In genomic region chr7:116607628-116608225, GRCm38 (mm10) we compare ENCODE assay signal across 8 mouse cellular contexts.
DNase-seq lines count a peak whose midpoint lies in the region; ATAC-seq and TF ChIP-seq lines count a peak whose summit lies in the region.

No protein-coding gene starts in this region.

- no peak overlapping the region for H3K27ac ChIP-seq in layer of hippocampus, adult 2 months
- H3K27ac ChIP-seq in embryonic facial prominence, embryonic 15.5 days (replicated peaks): no peak overlapping the region
- no peak overlapping the region for H3K27ac ChIP-seq in intestine, embryonic 14.5 days (ENCODE audit: low read depth)
- no peak overlapping the region for H3K27ac ChIP-seq in midbrain, embryonic 13.5 days

- no peak for TF ChIP-seq CTCF in layer of hippocampus, adult 2 months (conservative IDR thresholded peaks at IDR 0.05)

- H3K4me3 ChIP-seq in layer of hippocampus, adult 2 months: peak overlapping the region; percentile 35
- H3K4me3 ChIP-seq in embryonic facial prominence, embryonic 15.5 days (replicated peaks): peak overlapping the region; percentile 32
- H3K4me3 ChIP-seq in intestine, embryonic 14.5 days (ENCODE audit: low read depth, low read length): peak overlapping the region; percentile 22
- H3K4me3 ChIP-seq in midbrain, embryonic 13.5 days (replicated peaks): peak overlapping the region; percentile 27

- no peaks in the 10 kb centered on the region for H3K36me3 ChIP-seq in embryonic facial prominence, embryonic 15.5 days
- H3K36me3 ChIP-seq in intestine, embryonic 14.5 days (ENCODE audit: control insufficient read depth, insufficient read depth, low read length): no peaks in the 10 kb centered on the region
- no peaks in the 10 kb centered on the region for H3K36me3 ChIP-seq in midbrain, embryonic 13.5 days

- peak; percentile 56; the same call in 1 of the 2 replicates for ATAC-seq in embryonic facial prominence, embryonic 15.5 days (ENCODE audit: insufficient number of reproducible peaks, low FRiP score, low TSS enrichment, low read depth)
- peak; percentile 30; the same call in 1 of the 2 replicates for ATAC-seq in intestine, embryonic 14.5 days (replicated peaks; ENCODE audit: low FRiP score, low TSS enrichment, low read depth)
- ATAC-seq in midbrain, embryonic 13.5 days: no peak
- ATAC-seq in monocyte, adult 5-6 weeks (replicated peaks; ENCODE audit: insufficient number of reproducible peaks, low FRiP score, low TSS enrichment, poor library complexity, severe bottlenecking): no peak

- peak in 1 of 2 experiments; percentile 20 for DNase-seq in layer of hippocampus, adult 2 months (ENCODE audit: low spot score in 2 of 2)
- no peak for DNase-seq in layer of hippocampus, adult 9-10 months (ENCODE audit: low spot score)
- no peak for DNase-seq in intestine, embryonic 14.5 days (ENCODE audit: low spot score)
- DNase-seq in left cerebral cortex, adult 9 months (ENCODE audit: low spot score in 2 of 2): no peak
- DNase-seq in cerebellum, adult 9-10 months: no peak

- 4% methylated on average over 15 of the region's 15 CpGs for WGBS in embryonic facial prominence, embryonic 15.5 days
- 6% methylated on average over 15 of the region's 15 CpGs for WGBS in intestine, embryonic 14.5 days
- 9% methylated on average over 15 of the region's 15 CpGs for WGBS in midbrain, embryonic 13.5 days

- H3K9me3 ChIP-seq in embryonic facial prominence, embryonic 15.5 days (replicated peaks): no peaks in the 10 kb centered on the region
- H3K9me3 ChIP-seq in intestine, embryonic 14.5 days (ENCODE audit: control insufficient read depth, low read length): no peaks in the 10 kb centered on the region
- no peaks in the 10 kb centered on the region for H3K9me3 ChIP-seq in midbrain, embryonic 13.5 days

- peak overlapping the region; percentile 58 for H3K4me2 ChIP-seq in embryonic facial prominence, embryonic 15.5 days (replicated peaks)
- H3K4me2 ChIP-seq in intestine, embryonic 14.5 days (ENCODE audit: low read length): peak overlapping the region; percentile 60
- peak overlapping the region; percentile 55 for H3K4me2 ChIP-seq in midbrain, embryonic 13.5 days (replicated peaks)

- H3K27me3 ChIP-seq in embryonic facial prominence, embryonic 15.5 days: no peaks in the 10 kb centered on the region
- H3K27me3 ChIP-seq in intestine, embryonic 14.5 days (replicated peaks; ENCODE audit: control insufficient read depth, insufficient read depth, low read length): no peaks in the 10 kb centered on the region
- H3K27me3 ChIP-seq in midbrain, embryonic 13.5 days: no peaks in the 10 kb centered on the region; the same call in 1 of the 2 replicates

- 0 out of 2 replicates have a peak overlapping the region, but pooled peaks have one; percentile 4 for H3K9ac ChIP-seq in embryonic facial prominence, embryonic 15.5 days
- H3K9ac ChIP-seq in intestine, embryonic 14.5 days (ENCODE audit: low read length): no peak overlapping the region
- 0 out of 2 replicates have a peak overlapping the region, but pooled peaks have one; percentile 21 for H3K9ac ChIP-seq in midbrain, embryonic 13.5 days (replicated peaks)

- peaks cover 6% of the 10 kb centered on the region for H3K4me1 ChIP-seq in embryonic facial prominence, embryonic 15.5 days
- H3K4me1 ChIP-seq in intestine, embryonic 14.5 days (replicated peaks; ENCODE audit: control insufficient read depth, insufficient read depth, low read length): 0 out of 2 replicates have a peak, but pooled peaks cover 3% of the 10 kb centered on the region
- H3K4me1 ChIP-seq in midbrain, embryonic 13.5 days (replicated peaks): peaks cover 8% of the 10 kb centered on the region; the same call in 1 of the 2 replicates

Comparison
In these comparisons a context has a peak if more than half of its experiments do, and no peak if none do; other contexts are left out.
1. ATAC-seq: peak in embryonic facial prominence, embryonic 15.5 days (single experiment) and intestine, embryonic 14.5 days (single experiment); none in midbrain, embryonic 13.5 days (single experiment) and monocyte, adult 5-6 weeks (single experiment).
2. Peak in every context shown above with its lines, with median percentiles within 50 percentile points of each other: H3K4me3 ChIP-seq and H3K4me2 ChIP-seq.